28 mouse cellular contexts compared by ENCODE assay signal in genomic region chr4:53525503-53525902, GRCm38 (mm10).
A peak's percentile ranks its signal among the peaks of the same experiment; 100 is the strongest.
DNase-seq lines count a peak whose midpoint lies in the region; TF ChIP-seq lines count a peak whose summit lies in the region.
"Had no signal": no experiment of that assay in that cellular context is flagged by ENCODE, and none has a peak within 500 bp of the region (broad histone marks: within the 10 kb centered on the region; RNA-seq: fewer than 3 reads in every experiment).

No protein-coding gene starts in this region.

- 44% methylated on average over 6 of the region's 6 CpGs for WGBS in cerebellum, adult 2 months

- no peak for TF ChIP-seq CTCF in cerebellum, adult 2 months (IDR thresholded peaks at IDR 0.05; ENCODE audit: borderline replicate concordance, insufficient read depth, low read depth, low read length)
- TF ChIP-seq CTCF in left cerebral cortex, adult 2 months (IDR thresholded peaks at IDR 0.05): no peak

- intact Hi-C loops in left cerebral cortex, adult 2 months (cut with DNase I): no loop called here
- intact Hi-C loops in left cerebral cortex, postnatal 10 days (cut with DNase I): no loop called here
- intact Hi-C loops in heart, postnatal 10 days (cut with DNase I): no loop called here

- no peak overlapping the region for H3K4me3 ChIP-seq in cerebellum, adult 2 months (replicated peaks; ENCODE audit: insufficient read depth, low read depth, low read length)
- no peak overlapping the region for H3K4me3 ChIP-seq in left cerebral cortex, adult 2 months
- H3K4me3 ChIP-seq: embryonic facial prominence, embryonic 10.5 days; embryonic facial prominence, embryonic 15.5 days; forebrain, embryonic 13.5 days; gastrocnemius, adult 2 months; hindbrain, embryonic 13.5 days; liver, embryonic 12.5 days; megakaryocyte, embryonic 14.5 days; midbrain, embryonic 13.5 days; neural tube, embryonic 15.5 days had no signal

- TF ChIP-seq POLR2A in cerebellum, adult 2 months (IDR thresholded peaks at IDR 0.05; ENCODE audit: borderline replicate concordance, insufficient read depth, low read length): no peak

- H3K4me1 ChIP-seq in cerebellum, adult 2 months (ENCODE audit: control insufficient read depth, insufficient read depth, low read length): peaks cover 6% of the 10 kb centered on the region; the same call in 1 of the 2 replicates
- H3K4me1 ChIP-seq: embryonic facial prominence, embryonic 10.5 days; hindbrain, embryonic 13.5 days; liver, embryonic 12.5 days; neural tube, embryonic 15.5 days had no signal

- DNase-seq in cerebellum, adult 2 months: peak in 1 of 2 experiments; percentile 39
- no peak for DNase-seq in cerebellum, adult 11 months
- no peak for DNase-seq in left cerebral cortex, adult 2 months (ENCODE audit: extremely low spot score in 1 of 2, low spot score in 2 of 2)
- DNase-seq in left cerebral cortex, postnatal 10 days (ENCODE audit: extremely low spot score in 1 of 2, low spot score in 2 of 2): no peak
- DNase-seq in brain, adult 2 months (ENCODE audit: low read depth, low spot score): peak; percentile 70
- DNase-seq in thymus, adult 18-20 months: no peak
- DNase-seq in heart, postnatal 10 days: no peak
- DNase-seq: adrenal gland, postnatal 36 days; cerebellum, postnatal 25 days; gastrocnemius, adult 2 months; gastrocnemius, postnatal 36 days; heart, adult 18-20 months; heart, postnatal 4 days; kidney, adult 9 months; kidney, postnatal 10 days; left cerebral cortex, postnatal 4 days; liver, postnatal 0 days; lung, postnatal 36 days; right cerebral cortex, postnatal 25 days; thymus, postnatal 14 days had no signal

- peak overlapping the region; percentile 8; the same call in 1 of the 2 replicates for H3K27ac ChIP-seq in cerebellum, adult 2 months (ENCODE audit: insufficient read depth, low read length)
- peak overlapping the region; percentile 26; the same call in 1 of the 2 replicates for H3K27ac ChIP-seq in left cerebral cortex, adult 2 months
- H3K27ac ChIP-seq: embryonic facial prominence, embryonic 10.5 days; embryonic facial prominence, embryonic 15.5 days; forebrain, embryonic 13.5 days; gastrocnemius, adult 2 months; hindbrain, embryonic 13.5 days; liver, embryonic 12.5 days; midbrain, embryonic 13.5 days; neural tube, embryonic 15.5 days had no signal

- H3K27me3 ChIP-seq in cerebellum, adult 2 months (ENCODE audit: control insufficient read depth, insufficient read depth, low read length): no peaks in the 10 kb centered on the region
- H3K27me3 ChIP-seq: embryonic facial prominence, embryonic 15.5 days; forebrain, embryonic 13.5 days; hindbrain, embryonic 13.5 days; liver, embryonic 12.5 days; megakaryocyte, embryonic 14.5 days; midbrain, embryonic 13.5 days; neural tube, embryonic 15.5 days had no signal
